Mouse (Mus musculus) ES-Bruce4 (cell line): ENCODE results near the gene Dcaf17. TPM values are rescaled to one million over a fixed set of nuclear protein-coding genes. Genes with fewer than 3 reads are reported as not detected.

Source experiments
- H3K27ac ChIP-seq: 2 replicates; pipeline ENCODE4 v1.5.1; 2012; ENCODE audit warnings: low read length, inconsistent platforms; ENCODE audit not compliant: insufficient read depth
- H3K27me3 ChIP-seq: 2 replicates; pipeline ENCODE4 v1.6.1; 2012; ENCODE audit warnings: mild to moderate bottlenecking, low read length, inconsistent platforms; ENCODE audit not compliant: control insufficient read depth, poor library complexity, insufficient read depth, severe bottlenecking
- H3K36me3 ChIP-seq: 2 replicates; pipeline ENCODE4 v1.6.1; 2012; ENCODE audit warnings: inconsistent platforms, mild to moderate bottlenecking, low read length, moderate library complexity; ENCODE audit not compliant: control insufficient read depth, poor library complexity, insufficient read depth, severe bottlenecking
- H3K4me1 ChIP-seq: one replicate; pipeline ENCODE4 v1.8.1; 2011; ENCODE audit warnings: low read length; ENCODE audit not compliant: control insufficient read depth, insufficient read depth
- H3K4me3 ChIP-seq: 2 replicates; pipeline ENCODE4 v1.5.1; 2011; ENCODE audit warnings: low read depth, mild to moderate bottlenecking, low read length
- H3K9ac ChIP-seq: 2 replicates; pipeline ENCODE4 v1.6.1; 2012; ENCODE audit warnings: low read depth, mild to moderate bottlenecking, inconsistent platforms; ENCODE audit not compliant: poor library complexity, severe bottlenecking
- H3K9me3 ChIP-seq: replicated peaks from 2 replicates; pipeline ENCODE4 v1.6.1; 2012; ENCODE audit warnings: mild to moderate bottlenecking, low read length, inconsistent platforms; ENCODE audit not compliant: control insufficient read depth, poor library complexity, insufficient read depth, severe bottlenecking
- CTCF ChIP-seq: IDR thresholded peaks from one replicate; pipeline ENCODE4 v1.8.1; 2011; ENCODE audit warnings: low read depth, low read length
- EP300 ChIP-seq: IDR thresholded peaks from 2 replicates; pipeline ENCODE4 v1.6.1; 2011; ENCODE audit warnings: low read depth, low read length; ENCODE audit not compliant: insufficient read depth
- POLR2A ChIP-seq: IDR thresholded peaks from one replicate; pipeline ENCODE4 v1.8.1; 2011; ENCODE audit warnings: low read length; ENCODE audit not compliant: insufficient read depth
- polyA plus RNA-seq: library from polyadenylated mRNA; stranded (reverse); fragments of >200 nt; gene quantifications from 2 replicates; pipeline ENCODE4 v1.2.4, GENCODE M21; 2011; ENCODE audit warnings: low read depth; ENCODE audit not compliant: missing spikeins, insufficient read depth, insufficient read length

Dcaf17 gene
- polyA plus RNA-seq, 1 experiment = 52.8 TPM

DNA sequence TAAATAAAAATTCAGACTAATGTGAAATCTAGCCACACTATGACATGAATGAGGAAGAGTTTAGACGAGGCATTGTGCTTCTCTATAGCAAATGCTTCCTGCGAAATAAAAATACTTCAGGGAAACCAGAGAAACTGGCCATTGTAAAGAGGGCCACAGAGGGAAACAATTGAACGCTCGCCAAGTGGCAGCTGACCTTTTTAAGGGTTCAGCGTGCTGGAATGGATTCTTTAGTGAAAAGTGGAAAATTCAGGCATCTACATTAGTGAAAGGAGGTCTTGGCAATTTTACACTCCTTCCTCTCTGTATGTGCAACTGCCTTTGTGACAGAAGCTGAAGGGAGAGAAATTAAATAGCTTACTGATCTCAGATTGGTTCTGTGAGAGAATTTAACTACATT lies 66.3 kb downstream of the Dcaf17 start:
- Histone ChIP-seq H3K27ac (no peak overlapping the region), H3K27me3 (no peaks in the 10 kb centered on the region), H3K9ac (no peak overlapping the region), H3K36me3 (no peaks in the 10 kb centered on the region), H3K9me3 (no peaks in the 10 kb centered on the region), H3K4me3 (no peak overlapping the region), H3K4me1 (peaks cover 2% of the 10 kb centered on the region)
- TF ChIP-seq POLR2A (no peak), CTCF (no peak), EP300 (no peak)

DNA sequence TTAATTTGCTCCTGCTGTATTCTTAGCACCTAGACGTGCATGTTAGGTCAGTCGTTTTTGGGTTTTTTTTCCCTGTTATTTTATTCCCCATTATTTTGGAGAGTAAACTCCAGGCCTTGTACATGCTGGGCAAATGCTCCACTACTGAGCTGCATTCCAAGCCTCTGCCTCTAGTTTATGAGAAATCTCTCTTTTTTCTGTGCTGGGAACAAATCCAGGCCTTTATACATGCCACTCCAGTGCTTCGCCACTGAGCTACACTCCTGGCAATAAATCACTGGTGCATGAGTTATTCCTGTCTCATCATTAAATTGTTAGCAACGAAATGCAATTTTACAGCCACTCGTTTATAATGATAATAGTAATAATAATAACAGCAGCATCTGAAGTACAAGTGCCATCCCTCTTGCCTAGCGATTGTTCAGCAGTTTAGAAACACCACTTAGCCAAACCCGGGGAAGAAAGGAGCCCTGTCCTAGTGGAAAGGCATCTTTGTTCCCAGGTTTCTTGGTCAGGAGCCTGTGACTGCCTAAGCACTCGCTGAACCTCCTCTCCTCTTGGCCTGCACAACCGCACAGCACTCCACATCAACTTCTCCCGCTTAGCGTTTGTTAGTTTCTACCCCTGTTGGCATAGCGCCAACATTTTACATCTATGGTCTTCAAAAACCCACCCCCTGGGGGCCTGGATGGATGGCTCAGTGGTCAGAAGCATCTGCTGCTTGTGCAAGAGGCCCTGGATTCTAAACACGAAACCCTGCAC lies 67.3 kb downstream of the Dcaf17 start:
- Histone ChIP-seq H3K9ac (no peak overlapping the region), H3K36me3 (no peaks in the 10 kb centered on the region), H3K4me1 (peaks cover 2% of the 10 kb centered on the region), H3K27me3 (no peaks in the 10 kb centered on the region), H3K27ac (no peak overlapping the region), H3K9me3 (no peaks in the 10 kb centered on the region), H3K4me3 (no peak overlapping the region)
- TF ChIP-seq CTCF = no peak

DNA sequence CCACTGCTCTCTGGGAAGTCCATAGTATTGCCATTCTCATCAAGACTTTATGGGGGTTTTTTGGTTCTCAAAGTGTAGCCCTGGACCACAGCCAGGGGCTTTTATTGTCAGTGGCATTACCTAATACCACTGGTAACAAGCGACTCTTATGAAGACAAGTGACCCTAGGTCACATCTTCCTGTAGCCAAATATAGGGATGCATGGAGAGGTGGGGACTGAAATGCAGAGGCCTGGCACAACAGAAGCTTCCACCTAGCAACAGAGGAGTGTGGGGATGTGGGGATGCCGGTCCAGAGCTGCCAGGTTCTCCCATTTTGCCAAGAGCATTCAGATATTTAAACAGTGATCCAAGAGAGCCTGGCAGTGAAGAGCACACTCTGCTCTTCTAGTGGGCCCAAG lies 68.5 kb downstream of the Dcaf17 start:
- H3K9ac ChIP-seq = no peak overlapping the region
- H3K4me1 ChIP-seq = peaks cover 2% of the 10 kb centered on the region
- H3K27ac ChIP-seq = no peak overlapping the region
- no peaks in the 10 kb centered on the region for H3K36me3 ChIP-seq
- TF ChIP-seq CTCF = no peak
- H3K9me3 ChIP-seq = no peaks in the 10 kb centered on the region
- H3K27me3 ChIP-seq = no peaks in the 10 kb centered on the region
- no peak overlapping the region for H3K4me3 ChIP-seq

DNA sequence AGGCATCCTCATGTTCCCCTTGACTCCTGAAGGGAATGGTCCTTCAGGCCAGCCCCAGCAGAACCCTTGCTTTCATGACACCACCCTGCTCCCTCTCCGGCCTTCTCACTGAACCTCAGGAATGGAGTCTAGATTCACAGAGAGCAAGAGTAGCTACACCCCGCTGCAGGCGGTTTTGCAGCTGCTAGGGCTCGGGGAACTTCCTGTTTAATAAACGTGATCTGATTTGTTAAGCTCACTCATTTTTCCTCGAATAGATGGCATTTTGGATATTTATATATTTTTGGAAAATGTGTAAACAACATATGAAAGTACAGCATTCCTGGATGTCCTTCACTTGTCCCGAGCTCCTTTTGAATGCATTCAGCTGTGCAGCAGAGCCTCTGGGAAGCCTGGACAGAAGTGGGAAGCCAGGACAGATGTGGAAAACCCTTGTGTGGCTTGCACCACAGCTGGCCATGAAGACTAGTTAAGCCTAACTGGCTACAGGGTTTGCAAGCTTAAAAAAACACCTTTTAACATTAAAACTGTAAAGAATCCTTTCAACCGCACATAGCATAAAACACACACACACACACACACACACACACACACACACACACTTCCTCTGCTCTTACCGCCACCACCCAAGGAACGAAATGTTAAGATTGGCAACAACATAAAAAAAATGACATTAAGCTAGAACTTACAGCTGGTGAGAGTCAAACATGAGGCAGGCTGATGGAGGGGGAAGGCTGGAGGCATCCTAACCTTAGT lies 72.8 kb downstream of the Dcaf17 start:
- no peak for TF ChIP-seq POLR2A
- no peak for TF ChIP-seq EP300
- TF ChIP-seq CTCF = no peak
- H3K4me3 ChIP-seq = no peak overlapping the region
- H3K27ac ChIP-seq = no peak overlapping the region
- H3K27me3 ChIP-seq = no peaks in the 10 kb centered on the region
- no peaks in the 10 kb centered on the region for H3K9me3 ChIP-seq
- H3K36me3 ChIP-seq = no peaks in the 10 kb centered on the region
- H3K4me1 ChIP-seq = peaks cover 2% of the 10 kb centered on the region
- no peak overlapping the region for H3K9ac ChIP-seq

DNA sequence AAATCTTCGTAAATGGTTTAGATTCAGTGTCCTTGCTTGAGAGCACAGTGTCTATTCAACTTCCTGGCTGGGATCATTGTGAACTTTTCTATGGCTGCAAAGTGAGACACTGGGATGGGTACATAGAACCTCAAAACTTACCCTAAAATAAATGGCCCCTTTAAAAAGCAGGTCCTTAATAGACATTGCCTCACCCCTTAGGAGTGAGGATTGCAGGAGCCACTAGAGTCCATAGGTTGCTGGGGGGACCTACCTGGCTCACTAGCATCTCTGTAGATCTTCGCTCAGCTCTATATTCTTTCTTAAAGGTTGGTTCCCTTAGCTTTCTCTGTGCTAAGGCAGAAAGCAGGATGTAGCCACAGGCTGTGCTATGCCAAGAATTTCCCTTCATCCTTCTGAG lies 75.2 kb downstream of the Dcaf17 start:
- no peak overlapping the region for H3K27ac ChIP-seq
- H3K36me3 ChIP-seq = no peaks in the 10 kb centered on the region
- no peaks in the 10 kb centered on the region for H3K9me3 ChIP-seq
- no peak for TF ChIP-seq CTCF
- no peak for TF ChIP-seq EP300
- no peak for TF ChIP-seq POLR2A
- H3K27me3 ChIP-seq = no peaks in the 10 kb centered on the region
- H3K9ac ChIP-seq = no peak overlapping the region
- H3K4me1 ChIP-seq = no peaks in the 10 kb centered on the region
- H3K4me3 ChIP-seq = no peak overlapping the region

DNA sequence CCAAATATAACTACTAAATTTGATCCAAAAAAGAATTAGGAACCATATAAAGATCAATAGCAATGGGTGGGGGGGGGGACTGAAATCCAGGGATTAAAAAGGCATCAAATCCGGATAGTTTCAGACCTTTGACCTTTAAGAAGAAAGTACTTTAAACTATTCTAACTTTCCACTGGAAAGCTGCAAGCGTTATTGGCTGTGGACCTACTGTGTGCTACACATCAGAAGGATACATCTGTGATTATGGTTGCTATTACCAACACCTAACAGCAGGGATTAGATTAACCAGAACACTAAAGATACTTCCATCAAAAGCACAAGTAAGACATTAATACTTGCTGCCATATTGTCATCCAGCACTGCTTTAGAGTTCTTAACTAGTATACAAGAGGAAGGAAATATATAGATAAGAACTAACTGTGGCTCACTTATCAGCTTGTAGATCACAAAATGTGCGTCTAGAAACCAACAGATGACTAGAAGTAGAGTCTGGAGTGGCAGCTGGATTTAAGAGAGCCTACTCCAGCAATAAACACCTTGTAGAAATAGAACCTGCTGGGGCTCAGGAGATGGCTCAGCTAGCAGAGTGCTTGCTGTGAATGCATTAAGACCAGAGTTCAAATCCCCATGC lies 76.9 kb downstream of the Dcaf17 start:
- no peaks in the 10 kb centered on the region for H3K9me3 ChIP-seq
- H3K27me3 ChIP-seq = no peaks in the 10 kb centered on the region
- no peaks in the 10 kb centered on the region for H3K4me1 ChIP-seq
- H3K36me3 ChIP-seq = no peaks in the 10 kb centered on the region
- no peak for TF ChIP-seq POLR2A
- H3K4me3 ChIP-seq = no peak overlapping the region
- no peak overlapping the region for H3K27ac ChIP-seq
- H3K9ac ChIP-seq = no peak overlapping the region
